Mouse (Mus musculus) G1E (cell line): ENCODE results near the gene Olfr1391.

Source experiments
- CTCF ChIP-seq: IDR thresholded peaks from 2 replicates; pipeline ENCODE4 v1.5.1; 2012; ENCODE audit warnings: low read depth, low read length, inconsistent platforms, mixed read lengths
- GATA1 ChIP-seq: IDR thresholded peaks from 2 replicates; pipeline ENCODE4 v1.6.1; 2012; ENCODE audit warnings: borderline replicate concordance, low read length, inconsistent platforms, mixed read lengths
- GATA2 ChIP-seq: IDR thresholded peaks from 2 replicates; pipeline ENCODE4 v1.6.1; 2012; ENCODE audit warnings: low read depth, low read length, inconsistent platforms, borderline replicate concordance
- POLR2AphosphoS5 ChIP-seq: IDR thresholded peaks from 2 replicates; pipeline ENCODE4 v1.6.1; 2012; ENCODE audit warnings: low read depth, low read length, inconsistent platforms; ENCODE audit not compliant: insufficient replicate concordance
- TAL1 ChIP-seq: conservative IDR thresholded peaks from 2 replicates; pipeline ENCODE4 v1.6.1; 2012; ENCODE audit warnings: low read depth, low read length, inconsistent platforms, mixed read lengths

DNA sequence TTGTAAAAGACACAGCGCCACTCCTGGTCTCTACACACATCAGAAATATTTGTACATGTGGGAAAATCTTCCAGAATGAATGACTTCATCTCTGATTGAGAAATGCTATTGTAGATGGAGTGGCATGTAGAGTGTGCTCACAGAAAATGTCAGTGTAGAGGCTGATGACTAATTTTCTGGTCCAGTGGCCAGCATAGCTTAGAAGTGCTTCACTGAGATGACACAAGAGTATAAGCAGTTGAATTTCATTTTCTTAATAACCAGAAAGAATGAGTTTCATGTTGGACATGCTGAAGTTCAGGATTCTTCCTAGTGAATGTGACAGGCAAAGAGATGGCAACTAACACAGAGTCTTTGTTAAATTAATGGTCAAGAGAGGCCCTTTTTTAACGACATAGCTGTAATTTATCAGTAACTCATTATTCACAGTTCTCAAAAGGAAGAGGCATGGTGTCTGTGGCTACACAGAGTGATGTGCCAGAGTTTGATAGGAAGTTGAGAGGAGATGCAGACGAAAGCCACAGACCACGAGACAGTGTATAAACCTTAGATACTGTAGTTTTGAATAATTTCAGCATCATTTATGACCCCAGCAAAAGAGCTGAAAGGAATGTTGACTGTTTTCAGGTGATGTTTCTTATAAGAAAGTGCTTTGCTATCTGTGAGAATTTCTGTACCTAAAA lies 14.7 kb downstream of the Olfr1391 start:
- no peak for TF ChIP-seq CTCF
- TF ChIP-seq GATA1 = no peak
- TF ChIP-seq TAL1 = no peak
- TF ChIP-seq POLR2AphosphoS5 = no peak
- TF ChIP-seq GATA2 = no peak
